Mouse (Mus musculus) midbrain, embryonic 14.5 days (tissue): Measurements from ENCODE around the gene Urm1. TPM values are rescaled to one million over a fixed set of nuclear protein-coding genes. Genes with fewer than 3 reads are reported as not detected.
"Not testable (repeated sequence)": the region's sequence is repeated elsewhere in the genome, so short reads cannot be mapped to it uniquely, and the experiment has no call there.

Experiments
- ATAC-seq: fragments of 200-750 bp; cut with Nextera tagmentation; 2 replicates; pipeline ENCODE4 v1.8.0; 2017; ENCODE audit warnings: moderate number of reproducible peaks, moderate library complexity; ENCODE audit not compliant: low FRiP score, low TSS enrichment
- DNase-seq: peaks from one replicate; pipeline ENCODE4 v3.0.0-alpha.2; 2015
- H3K27ac ChIP-seq: fragments of 300-500 bp; sonication (generic); replicated peaks from 2 replicates; pipeline ENCODE4 v1.5.1; 2014; ENCODE audit warnings: mild to moderate bottlenecking, low read depth, low read length, moderate library complexity
- H3K27me3 ChIP-seq: fragments of 300-500 bp; sonication (generic); 2 replicates; pipeline ENCODE4 v1.6.1; 2014; ENCODE audit warnings: low read length, control low read depth, mixed read lengths; ENCODE audit not compliant: control insufficient read depth, insufficient read depth
- H3K36me3 ChIP-seq: fragments of 300-500 bp; sonication (generic); 2 replicates; pipeline ENCODE4 v1.6.1; 2014; ENCODE audit warnings: low read length, control low read depth; ENCODE audit not compliant: control insufficient read depth, insufficient read depth
- H3K4me1 ChIP-seq: fragments of 300-500 bp; sonication (generic); 2 replicates; pipeline ENCODE4 v1.6.1; 2014; ENCODE audit warnings: mild to moderate bottlenecking, antibody characterized with exemption, low read length, control low read depth; ENCODE audit not compliant: control insufficient read depth, insufficient read depth
- H3K4me2 ChIP-seq: fragments of 300-500 bp; sonication (generic); 2 replicates; pipeline ENCODE4 v1.6.1; 2014; ENCODE audit warnings: mild to moderate bottlenecking, low read length, moderate library complexity
- H3K4me3 ChIP-seq: fragments of 300-500 bp; sonication (generic); replicated peaks from 2 replicates; pipeline ENCODE4 v1.5.1; 2014; ENCODE audit warnings: low read depth, low read length
- H3K9ac ChIP-seq: fragments of 300-500 bp; sonication (generic); replicated peaks from 2 replicates; pipeline ENCODE4 v1.6.1; 2014; ENCODE audit warnings: mild to moderate bottlenecking, low read length, moderate library complexity
- H3K9me3 ChIP-seq: fragments of 300-500 bp; sonication (generic); 2 replicates; pipeline ENCODE4 v1.6.1; 2016; ENCODE audit warnings: low read length, control low read depth, mixed read lengths; ENCODE audit not compliant: control insufficient read depth
- WGBS: fragments of 180-500 bp; shearing (Covaris S2); extraction: QIAGEN DNeasy Blood & Tissue Kit; methylation state at CpG from one replicate; pipeline ENCODE4 v1.1.7; 2014; 5-methylcytosine and 5-hydroxymethylcytosine counted together
- polyA plus RNA-seq: library from polyadenylated mRNA; unstranded; fragments of >200 nt; fragmentation: Nextera tagmentation; extraction: Ambion mirVana; gene quantifications from 2 replicates; pipeline ENCODE4 v1.2.1, GENCODE M21; 2014

The Urm1 gene
- 22.4 and 28.0 TPM in 2 replicates for polyA plus RNA-seq

- under 1% methylated on average over 35 of the region's 35 CpGs for WGBS
- Histone ChIP-seq H3K4me2 (peak within 1 kb of the TSS; percentile 60), H3K4me3 (peak within 1 kb of the TSS; percentile 30), H3K36me3 (peaks cover 18% of the 10 kb centered on the region), H3K27me3 (no peaks in the 10 kb centered on the region), H3K4me1 (peaks cover 19% of the 10 kb centered on the region; the same call in 1 of the 2 replicates), H3K9ac (peak within 1 kb of the TSS; percentile 51), H3K9me3 (no peaks in the 10 kb centered on the region), H3K27ac (peak within 1 kb of the TSS; percentile 93)
- ATAC-seq: peak; percentile 80
- peak; percentile 89 for DNase-seq
These were observed at the start of gene Urm1 for GRCm38 (mm10) chr2:29820025-29820817. TSS of gene Urm1 (plus strand) at chr2:29820075.

GRCm38 (mm10) chr2:29770162-29770561 is 49.7 kb upstream of the Urm1 start:
- H3K4me1 ChIP-seq: no peaks in the 10 kb centered on the region
- no peak overlapping the region for H3K9ac ChIP-seq
- H3K4me3 ChIP-seq: no peak overlapping the region
- ATAC-seq (no peak), DNase-seq (no peak)
- H3K36me3 ChIP-seq: no peaks in the 10 kb centered on the region
- no peak overlapping the region for H3K27ac ChIP-seq
- H3K4me2 ChIP-seq: no peak overlapping the region
- no peaks in the 10 kb centered on the region for H3K9me3 ChIP-seq
- no peaks in the 10 kb centered on the region for H3K27me3 ChIP-seq

- Histone ChIP-seq H3K27ac (no peak overlapping the region), H3K4me1 (no peaks in the 10 kb centered on the region), H3K9me3 (no peaks in the 10 kb centered on the region), H3K4me3 (no peak overlapping the region), H3K4me2 (no peak overlapping the region), H3K36me3 (peaks cover 9% of the 10 kb centered on the region), H3K9ac (no peak overlapping the region), H3K27me3 (no peaks in the 10 kb centered on the region)
- WGBS: 92% methylated on average over 8 of the region's 8 CpGs
- DNase-seq (no peak), ATAC-seq (no peak)
These were observed 48.0 kb upstream of the Urm1 start for GRCm38 (mm10) chr2:29771611-29772461.

GRCm38 (mm10) chr2:29773323-29773722 is 46.6 kb upstream of the Urm1 start:
- H3K9me3 ChIP-seq: no peaks in the 10 kb centered on the region
- no peak overlapping the region for H3K4me3 ChIP-seq
- peaks cover 24% of the 10 kb centered on the region for H3K36me3 ChIP-seq
- ATAC-seq: no peak
- no peaks in the 10 kb centered on the region for H3K4me1 ChIP-seq
- no peak overlapping the region for H3K9ac ChIP-seq
- WGBS: 97% methylated on average over 4 of the region's 4 CpGs
- no peak overlapping the region for H3K27ac ChIP-seq
- no peak overlapping the region for H3K4me2 ChIP-seq
- H3K27me3 ChIP-seq: no peaks in the 10 kb centered on the region
- no peak for DNase-seq

- H3K9me3 ChIP-seq, H3K4me2 ChIP-seq, H3K4me1 ChIP-seq, H3K4me3 ChIP-seq, H3K27me3 ChIP-seq, DNase-seq, H3K27ac ChIP-seq, H3K9ac ChIP-seq, ATAC-seq: not testable (repeated sequence)
- peaks cover 92% of the 10 kb centered on the region for H3K36me3 ChIP-seq
- WGBS: 96% methylated on average over 2 of the region's 2 CpGs
These were observed 38.6 kb upstream of the Urm1 start for GRCm38 (mm10) chr2:29781256-29781655.

- ATAC-seq (no peak), DNase-seq (no peak)
- Histone ChIP-seq H3K4me3 (no peak overlapping the region), H3K9me3 (no peaks in the 10 kb centered on the region), H3K27ac (no peak overlapping the region), H3K4me2 (no peak overlapping the region), H3K4me1 (peaks cover 10% of the 10 kb centered on the region), H3K9ac (no peak overlapping the region), H3K27me3 (no peaks in the 10 kb centered on the region), H3K36me3 (peaks cover 64% of the 10 kb centered on the region)
- WGBS: 73% methylated on average over 4 of the region's 4 CpGs
These were observed 35.6 kb upstream of the Urm1 start for GRCm38 (mm10) chr2:29784290-29784689.

GRCm38 (mm10) chr2:29787104-29787917 is 32.6 kb upstream of the Urm1 start, which contains the start of gene Coq4:
TSS of gene Coq4 (plus strand) at chr2:29787493.
- Histone ChIP-seq H3K27ac (peak within 1 kb of the TSS; percentile 74), H3K9me3 (no peaks in the 10 kb centered on the region), H3K4me2 (peak within 1 kb of the TSS; percentile 85), H3K9ac (peak within 1 kb of the TSS; percentile 70), H3K27me3 (no peaks in the 10 kb centered on the region), H3K4me1 (peaks cover 10% of the 10 kb centered on the region), H3K36me3 (peaks cover 51% of the 10 kb centered on the region), H3K4me3 (peak within 1 kb of the TSS; percentile 62)
- peak; percentile 81 for ATAC-seq
- DNase-seq: peak; percentile 96
- 2% methylated on average over 31 of the region's 31 CpGs for WGBS

- Histone ChIP-seq H3K4me1 (peaks cover 10% of the 10 kb centered on the region), H3K9ac (peak within 1 kb of the TSS; percentile 70), H3K4me2 (peak within 1 kb of the TSS; percentile 85), H3K27me3 (no peaks in the 10 kb centered on the region), H3K36me3 (peaks cover 51% of the 10 kb centered on the region), H3K27ac (peak within 1 kb of the TSS; percentile 74), H3K9me3 (no peaks in the 10 kb centered on the region), H3K4me3 (peak within 1 kb of the TSS; percentile 62)
- under 1% methylated on average over 45 of the region's 45 CpGs for WGBS
- DNase-seq (peak; percentile 89), ATAC-seq (peak; percentile 84)
These were observed 31.8 kb upstream of the Urm1 start, which contains the start of gene Trub2 for GRCm38 (mm10) chr2:29787937-29788681. TSS of gene Trub2 (minus strand) at chr2:29788502.
